Mouse (Mus musculus): Measurements from ENCODE around the gene Olfr1341. TPM values are rescaled to one million over a fixed set of nuclear protein-coding genes. Genes with fewer than 3 reads are reported as not detected.

Gene Olfr1341
- not detected in 2 replicates for polyA plus RNA-seq (2012; rRNA removed)

GRCm38 (mm10) chr4:118703223-118703622, at the start of gene Olfr1341:
Gene Olfr1341 (plus strand): TSS chr4:118703523.

GRCm38 (mm10) chr4:118658652-118659051, 44.7 kb upstream of the Olfr1341 start, which contains the start of gene Olfr62:
Gene Olfr62 (plus strand): TSS chr4:118658952.

GRCm38 (mm10) chr4:118692412-118692973, 10.8 kb upstream of the Olfr1341 start, which contains the start of gene Olfr1342:
Gene Olfr1342 (minus strand): TSS chr4:118692756.

GRCm38 (mm10) chr4:118719838-118720237, 16.5 kb downstream of the Olfr1341 start, which contains the start of gene Olfr1340:
Gene Olfr1340 (plus strand): TSS chr4:118720138.

GRCm38 (mm10) chr4:118731875-118732274, 28.6 kb downstream of the Olfr1341 start, which contains the start of gene Olfr1339:
Gene Olfr1339 (plus strand): TSS chr4:118732175.

GRCm38 (mm10) chr4:118758637-118759036, 55.3 kb downstream of the Olfr1341 start, which contains the start of gene Olfr1338:
Gene Olfr1338 (minus strand): TSS chr4:118758737.

Other genes starting within 250 kb of the Olfr1341 start
- gene Mpl, start 246.0 kb upstream of the Olfr1341 start, polyA plus RNA-seq (2012; rRNA removed), result 0.03 TPM in 2 replicates
- 12.6 and 13.4 TPM in 2 replicates for gene Tie1, start 213.5 kb upstream of the Olfr1341 start, polyA plus RNA-seq (2012; rRNA removed)
- 0.05 and 0.34 TPM in 2 replicates for gene 2610528J11Rik, start 176.5 kb upstream of the Olfr1341 start, polyA plus RNA-seq (2012; rRNA removed)
- gene Tmem125, start 159.5 kb upstream of the Olfr1341 start, polyA plus RNA-seq (2012; rRNA removed), result 0.45 and 0.92 TPM in 2 replicates
- gene Cfap57, start 82.7 kb upstream of the Olfr1341 start, polyA plus RNA-seq (2012; rRNA removed), result 0.92 and 1.3 TPM in 2 replicates
- 88.1 and 94.5 TPM in 2 replicates for gene Ebna1bp2, start 82.7 kb upstream of the Olfr1341 start, polyA plus RNA-seq (2012; rRNA removed)
- gene Olfr62, start 44.6 kb upstream of the Olfr1341 start, polyA plus RNA-seq (2012; rRNA removed), result not detected in 2 replicates
- 0.01 and 0.08 TPM in 2 replicates for gene Olfr1342, start 10.8 kb upstream of the Olfr1341 start, polyA plus RNA-seq (2012; rRNA removed)
- not detected in 2 replicates for gene Olfr1340, start 16.6 kb downstream of the Olfr1341 start, polyA plus RNA-seq (2012; rRNA removed)
- not detected in 2 replicates for gene Olfr1339, start 28.7 kb downstream of the Olfr1341 start, polyA plus RNA-seq (2012; rRNA removed)
- not detected in 2 replicates for gene Olfr1338, start 55.2 kb downstream of the Olfr1341 start, polyA plus RNA-seq (2012; rRNA removed)
- gene Olfr1337, start 79.1 kb downstream of the Olfr1341 start, polyA plus RNA-seq (2012; rRNA removed), result not detected in 2 replicates
- not detected in 2 replicates for gene Olfr1335, start 106.4 kb downstream of the Olfr1341 start, polyA plus RNA-seq (2012; rRNA removed)
- gene Olfr1333, start 132.8 kb downstream of the Olfr1341 start, polyA plus RNA-seq (2012; rRNA removed), result not detected in 2 replicates
- gene Olfr1331, start 161.1 kb downstream of the Olfr1341 start, polyA plus RNA-seq (2012; rRNA removed), result not detected in 2 replicates
- not detected in 2 replicates for gene Olfr1330, start 185.1 kb downstream of the Olfr1341 start, polyA plus RNA-seq (2012; rRNA removed)
- not detected in 2 replicates for gene Olfr1329, start 213.9 kb downstream of the Olfr1341 start, polyA plus RNA-seq (2012; rRNA removed)
- not detected in 2 replicates for gene Olfr1328, start 235.1 kb downstream of the Olfr1341 start, polyA plus RNA-seq (2012; rRNA removed)